27 mouse cellular contexts compared by ENCODE assay signal in the genomic region with DNA sequence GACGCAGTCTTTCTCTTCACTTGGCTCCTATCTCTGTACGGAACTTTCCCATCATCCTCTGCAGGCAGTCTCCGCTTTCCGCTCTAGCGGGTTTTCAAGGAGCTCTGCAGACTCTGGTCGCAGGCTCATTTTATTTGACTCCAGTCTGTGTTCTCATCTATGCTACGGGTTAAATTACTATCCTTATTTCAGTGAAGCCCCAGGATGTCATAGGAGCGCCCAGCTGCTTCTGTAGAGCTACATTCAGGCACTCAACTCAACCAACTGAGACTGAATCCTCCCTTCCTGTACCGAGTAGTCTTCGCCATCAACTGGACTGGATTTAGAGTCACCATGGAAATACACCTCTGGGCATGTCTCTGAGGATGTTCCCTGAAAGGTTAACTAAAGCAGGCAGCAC. TPM values are rescaled to one million over a fixed set of nuclear protein-coding genes. Genes with fewer than 3 reads are reported as not detected.
DNase-seq lines count a peak whose midpoint lies in the region; ATAC-seq lines count a peak whose summit lies in the region.
"Had no signal": no experiment of that assay in that cellular context is flagged by ENCODE, and none has a peak within 500 bp of the region (broad histone marks: within the 10 kb centered on the region; RNA-seq: fewer than 3 reads in every experiment).

No protein-coding gene starts in this region.

- DNase-seq in forebrain, embryonic 11.5 days (ENCODE audit: low spot score): peak; percentile 39
- no peak for DNase-seq in forebrain, embryonic 14.5 days (ENCODE audit: low spot score)
- DNase-seq in kidney, adult 18-20 months: no peak
- DNase-seq in kidney, postnatal 10 days: no peak
- DNase-seq in midbrain, embryonic 11.5 days (ENCODE audit: low spot score, missing footprints): peak; percentile 45
- DNase-seq: adrenal gland, adult 8-10 months; adrenal gland, postnatal 14 days; adrenal gland, postnatal 36 days; B cell, adult 2 months; cerebellum, adult 11-12 months; cerebellum, adult 2 months; cerebellum, adult 9-10 months; cerebellum, postnatal 10 days; cerebellum, postnatal 25 days had no signal

- H3K4me3 ChIP-seq in forebrain, embryonic 11.5 days (ENCODE audit: low read depth, low read length): no peak overlapping the region
- H3K4me3 ChIP-seq in forebrain, embryonic 14.5 days (ENCODE audit: low read depth, low read length): no peak overlapping the region
- H3K4me3 ChIP-seq in kidney, embryonic 14.5 days (ENCODE audit: low read length): no peak overlapping the region
- H3K4me3 ChIP-seq in kidney, embryonic 16.5 days (ENCODE audit: low read length): no peak overlapping the region
- no peak overlapping the region for H3K4me3 ChIP-seq in midbrain, embryonic 11.5 days (ENCODE audit: low read depth, low read length)
- no peak overlapping the region for H3K4me3 ChIP-seq in midbrain, embryonic 15.5 days
- H3K4me3 ChIP-seq: embryonic facial prominence, embryonic 10.5 days; embryonic facial prominence, embryonic 12.5 days; forebrain, embryonic 12.5 days; forebrain, embryonic 15.5 days had no signal

- H3K27ac ChIP-seq in forebrain, embryonic 11.5 days (ENCODE audit: low read depth, low read length): no peak overlapping the region
- no peak overlapping the region for H3K27ac ChIP-seq in forebrain, embryonic 14.5 days (ENCODE audit: low read depth, low read length)
- H3K27ac ChIP-seq in kidney, embryonic 14.5 days (ENCODE audit: low read depth, low read length): no peak overlapping the region
- no peak overlapping the region for H3K27ac ChIP-seq in kidney, embryonic 16.5 days (ENCODE audit: low read length)
- no peak overlapping the region for H3K27ac ChIP-seq in midbrain, embryonic 11.5 days (ENCODE audit: low read depth, low read length)
- H3K27ac ChIP-seq in midbrain, embryonic 15.5 days: no peak overlapping the region
- H3K27ac ChIP-seq: embryonic facial prominence, embryonic 10.5 days; embryonic facial prominence, embryonic 12.5 days; forebrain, embryonic 12.5 days; forebrain, embryonic 15.5 days had no signal

- no peak for ATAC-seq in forebrain, embryonic 11.5 days (replicated peaks; ENCODE audit: low FRiP score)
- ATAC-seq in forebrain, embryonic 14.5 days: no peak
- ATAC-seq in kidney, embryonic 14.5 days (ENCODE audit: low FRiP score, low TSS enrichment): peak; percentile 29
- peak; percentile 46 for ATAC-seq in kidney, embryonic 16.5 days (ENCODE audit: low FRiP score, low TSS enrichment)
- no peak for ATAC-seq in midbrain, embryonic 11.5 days (ENCODE audit: low FRiP score)
- ATAC-seq in midbrain, embryonic 15.5 days (replicated peaks): no peak
- ATAC-seq: activated CD4-positive, CD25-positive, alpha-beta regulatory T cell, adult 4 months; CD4-positive, CD25-positive, alpha-beta regulatory T cell, adult 4 months; forebrain, embryonic 15.5 days; Patski had no signal

- H3K4me2 ChIP-seq in forebrain, embryonic 11.5 days (ENCODE audit: low read depth, low read length, severe bottlenecking): no peak overlapping the region
- H3K4me2 ChIP-seq in forebrain, embryonic 14.5 days (ENCODE audit: low read length): no peak overlapping the region
- no peak overlapping the region for H3K4me2 ChIP-seq in kidney, embryonic 14.5 days (replicated peaks; ENCODE audit: low read depth, low read length)
- H3K4me2 ChIP-seq in kidney, embryonic 16.5 days (replicated peaks; ENCODE audit: low read depth, low read length): peak overlapping the region; percentile 22; the same call in 1 of the 2 replicates
- H3K4me2 ChIP-seq in midbrain, embryonic 11.5 days: no peak overlapping the region
- H3K4me2 ChIP-seq in midbrain, embryonic 15.5 days: no peak overlapping the region
- H3K4me2 ChIP-seq: embryonic facial prominence, embryonic 12.5 days; forebrain, embryonic 12.5 days; forebrain, embryonic 15.5 days had no signal

- H3K9me3 ChIP-seq in forebrain, embryonic 11.5 days (ENCODE audit: control insufficient read depth, low read length): no peaks in the 10 kb centered on the region
- no peaks in the 10 kb centered on the region for H3K9me3 ChIP-seq in forebrain, embryonic 14.5 days (replicated peaks; ENCODE audit: control insufficient read depth, low read length)
- no peaks in the 10 kb centered on the region for H3K9me3 ChIP-seq in kidney, embryonic 14.5 days (ENCODE audit: control insufficient read depth, low read length)
- H3K9me3 ChIP-seq in kidney, embryonic 16.5 days (ENCODE audit: low read length): no peaks in the 10 kb centered on the region
- H3K9me3 ChIP-seq in midbrain, embryonic 11.5 days (ENCODE audit: control insufficient read depth, low read length): no peaks in the 10 kb centered on the region
- H3K9me3 ChIP-seq in midbrain, embryonic 15.5 days: no peaks in the 10 kb centered on the region
- H3K9me3 ChIP-seq: embryonic facial prominence, embryonic 10.5 days; embryonic facial prominence, embryonic 12.5 days; forebrain, embryonic 12.5 days; forebrain, embryonic 15.5 days had no signal

- no peak overlapping the region for H3K9ac ChIP-seq in forebrain, embryonic 11.5 days (ENCODE audit: low read length)
- no peak overlapping the region for H3K9ac ChIP-seq in forebrain, embryonic 14.5 days (ENCODE audit: low read length)
- no peak overlapping the region for H3K9ac ChIP-seq in kidney, embryonic 14.5 days (ENCODE audit: low read depth, low read length)
- H3K9ac ChIP-seq in kidney, embryonic 16.5 days (replicated peaks; ENCODE audit: low read length): no peak overlapping the region
- no peak overlapping the region for H3K9ac ChIP-seq in midbrain, embryonic 11.5 days (ENCODE audit: low read length)
- no peak overlapping the region for H3K9ac ChIP-seq in midbrain, embryonic 15.5 days
- H3K9ac ChIP-seq: embryonic facial prominence, embryonic 12.5 days; forebrain, embryonic 12.5 days; forebrain, embryonic 15.5 days had no signal

- H3K27me3 ChIP-seq in forebrain, embryonic 11.5 days (ENCODE audit: control insufficient read depth, insufficient read depth, low read length): no peaks in the 10 kb centered on the region
- no peaks in the 10 kb centered on the region for H3K27me3 ChIP-seq in forebrain, embryonic 14.5 days (replicated peaks; ENCODE audit: control insufficient read depth, insufficient read depth, low read length)
- H3K27me3 ChIP-seq in kidney, embryonic 14.5 days (ENCODE audit: control insufficient read depth, insufficient read depth, low read length): no peaks in the 10 kb centered on the region
- H3K27me3 ChIP-seq in kidney, embryonic 16.5 days (ENCODE audit: insufficient read depth, low read length): no peaks in the 10 kb centered on the region
- no peaks in the 10 kb centered on the region for H3K27me3 ChIP-seq in midbrain, embryonic 11.5 days (ENCODE audit: control insufficient read depth, insufficient read depth, low read length)
- H3K27me3 ChIP-seq in midbrain, embryonic 15.5 days (replicated peaks): no peaks in the 10 kb centered on the region
- H3K27me3 ChIP-seq: forebrain, embryonic 15.5 days had no signal

- H3K36me3 ChIP-seq in forebrain, embryonic 11.5 days (ENCODE audit: control insufficient read depth, insufficient read depth, low read length): no peaks in the 10 kb centered on the region
- H3K36me3 ChIP-seq in forebrain, embryonic 14.5 days (ENCODE audit: control insufficient read depth, insufficient read depth, low read length): no peaks in the 10 kb centered on the region
- no peaks in the 10 kb centered on the region for H3K36me3 ChIP-seq in kidney, embryonic 14.5 days (ENCODE audit: control insufficient read depth, insufficient read depth, low read length)
- no peaks in the 10 kb centered on the region for H3K36me3 ChIP-seq in kidney, embryonic 16.5 days (ENCODE audit: insufficient read depth, low read length)
- H3K36me3 ChIP-seq in midbrain, embryonic 11.5 days (ENCODE audit: control insufficient read depth, insufficient read depth, low read length): no peaks in the 10 kb centered on the region
- no peaks in the 10 kb centered on the region for H3K36me3 ChIP-seq in midbrain, embryonic 15.5 days (replicated peaks)
- H3K36me3 ChIP-seq: embryonic facial prominence, embryonic 10.5 days; embryonic facial prominence, embryonic 12.5 days; forebrain, embryonic 12.5 days; forebrain, embryonic 15.5 days; G1E had no signal

- no peaks in the 10 kb centered on the region; the same call in 1 of the 2 replicates for H3K4me1 ChIP-seq in forebrain, embryonic 11.5 days (replicated peaks; ENCODE audit: control insufficient read depth, insufficient read depth, low read length)
- H3K4me1 ChIP-seq in forebrain, embryonic 14.5 days (ENCODE audit: control insufficient read depth, insufficient read depth, low read length): peaks cover 12% of the 10 kb centered on the region; the same call in 1 of the 2 replicates
- peaks cover 13% of the 10 kb centered on the region; the same call in 1 of the 2 replicates for H3K4me1 ChIP-seq in kidney, embryonic 14.5 days (ENCODE audit: control insufficient read depth, insufficient read depth, low read length)
- H3K4me1 ChIP-seq in kidney, embryonic 16.5 days (ENCODE audit: insufficient read depth, low read length): peaks cover 13% of the 10 kb centered on the region
- peaks cover 8% of the 10 kb centered on the region for H3K4me1 ChIP-seq in midbrain, embryonic 11.5 days (ENCODE audit: control insufficient read depth, insufficient read depth, low read length)
- H3K4me1 ChIP-seq in midbrain, embryonic 15.5 days: peaks cover 15% of the 10 kb centered on the region

- WGBS in forebrain, embryonic 11.5 days: 86% methylated on average over 10 of the region's 10 CpGs
- WGBS in forebrain, embryonic 14.5 days: 84% methylated on average over 10 of the region's 10 CpGs
- 50% methylated on average over 10 of the region's 10 CpGs for WGBS in kidney, embryonic 14.5 days
- WGBS in kidney, embryonic 16.5 days: 44% methylated on average over 10 of the region's 10 CpGs
- WGBS in midbrain, embryonic 11.5 days: 86% methylated on average over 10 of the region's 10 CpGs
- 80% methylated on average over 10 of the region's 10 CpGs for WGBS in midbrain, embryonic 15.5 days

RNA-seq across cellular contexts. Expression of gene Fcrl6, which starts 12.3 kb away (rescaled TPM):
- 0.19 TPM in 1 of 2 replicates, not detected in the other for polyA plus RNA-seq in forebrain, embryonic 11.5 days (2014; fragmentation: Nextera tagmentation; extraction: Ambion mirVana)
- not detected in 2 replicates for polyA plus RNA-seq in forebrain, embryonic 14.5 days (2014; fragmentation: Nextera tagmentation; extraction: Ambion mirVana)
- not detected in 2 replicates for polyA plus RNA-seq in kidney, embryonic 14.5 days (2014; fragmentation: Nextera tagmentation; extraction: Ambion mirVana)
- polyA plus RNA-seq in kidney, embryonic 16.5 days (2015; fragmentation: Nextera tagmentation; extraction: Ambion mirVana): not detected in 2 replicates
- 0.12 and 0.20 TPM in 2 replicates for polyA plus RNA-seq in midbrain, embryonic 11.5 days (2014; fragmentation: Nextera tagmentation; extraction: Ambion mirVana)
- 0.17 and 0.19 TPM in 2 replicates for polyA plus RNA-seq in midbrain, embryonic 15.5 days (2015; fragmentation: Nextera tagmentation; extraction: Ambion mirVana)
- polyA plus RNA-seq: activated CD4-positive, CD25-positive, alpha-beta regulatory T cell, adult 4 months; CD4-positive, CD25-positive, alpha-beta regulatory T cell, adult 4 months; cortical plate, adult 2 months; forebrain, embryonic 15.5 days; G1E; Patski had no signal

RNA-seq across cellular contexts. Expression of gene Dusp23, which starts 18.1 kb away (rescaled TPM):
- polyA plus RNA-seq in forebrain, embryonic 11.5 days (2014; fragmentation: Nextera tagmentation; extraction: Ambion mirVana): 7.7 and 8.4 TPM in 2 replicates
- polyA plus RNA-seq in forebrain, embryonic 14.5 days (2014; fragmentation: Nextera tagmentation; extraction: Ambion mirVana): 6.2 and 7.1 TPM in 2 replicates
- polyA plus RNA-seq in kidney, embryonic 14.5 days (2014; fragmentation: Nextera tagmentation; extraction: Ambion mirVana): 17.0 and 17.2 TPM in 2 replicates
- 18.5 and 21.7 TPM in 2 replicates for polyA plus RNA-seq in kidney, embryonic 16.5 days (2015; fragmentation: Nextera tagmentation; extraction: Ambion mirVana)
- polyA plus RNA-seq in midbrain, embryonic 11.5 days (2014; fragmentation: Nextera tagmentation; extraction: Ambion mirVana): 6.5 and 7.4 TPM in 2 replicates
- 6.4 and 6.8 TPM in 2 replicates for polyA plus RNA-seq in midbrain, embryonic 15.5 days (2015; fragmentation: Nextera tagmentation; extraction: Ambion mirVana)
- polyA plus RNA-seq: G1E had no signal

RNA-seq across cellular contexts. Expression of gene Slamf8, which starts 24.3 kb away (rescaled TPM):
- not detected in 2 replicates for polyA plus RNA-seq in forebrain, embryonic 11.5 days (2014; fragmentation: Nextera tagmentation; extraction: Ambion mirVana)
- not detected in 2 replicates for polyA plus RNA-seq in forebrain, embryonic 14.5 days (2014; fragmentation: Nextera tagmentation; extraction: Ambion mirVana)
- polyA plus RNA-seq in kidney, embryonic 14.5 days (2014; fragmentation: Nextera tagmentation; extraction: Ambion mirVana): 0.12 TPM in 1 of 2 replicates, not detected in the other
- 0.12 TPM in 1 of 2 replicates, not detected in the other for polyA plus RNA-seq in kidney, embryonic 16.5 days (2015; fragmentation: Nextera tagmentation; extraction: Ambion mirVana)
- polyA plus RNA-seq in midbrain, embryonic 11.5 days (2014; fragmentation: Nextera tagmentation; extraction: Ambion mirVana): not detected in 2 replicates
- not detected in 2 replicates for polyA plus RNA-seq in midbrain, embryonic 15.5 days (2015; fragmentation: Nextera tagmentation; extraction: Ambion mirVana)
- polyA plus RNA-seq: embryonic facial prominence, embryonic 10.5 days; embryonic facial prominence, embryonic 12.5 days; embryonic facial prominence, embryonic 14.5 days; forebrain, embryonic 12.5 days; forebrain, embryonic 15.5 days; G1E; Patski had no signal

RNA-seq across cellular contexts. Expression of gene Vsig8, which starts 58.9 kb away (rescaled TPM):
- polyA plus RNA-seq in forebrain, embryonic 11.5 days (2014; fragmentation: Nextera tagmentation; extraction: Ambion mirVana): 0.17 TPM in 1 of 2 replicates, not detected in the other
- 0.11 and 0.28 TPM in 2 replicates for polyA plus RNA-seq in forebrain, embryonic 14.5 days (2014; fragmentation: Nextera tagmentation; extraction: Ambion mirVana)
- 0.19 and 0.54 TPM in 2 replicates for polyA plus RNA-seq in kidney, embryonic 14.5 days (2014; fragmentation: Nextera tagmentation; extraction: Ambion mirVana)
- 0.34 and 0.68 TPM in 2 replicates for polyA plus RNA-seq in kidney, embryonic 16.5 days (2015; fragmentation: Nextera tagmentation; extraction: Ambion mirVana)
- polyA plus RNA-seq in midbrain, embryonic 11.5 days (2014; fragmentation: Nextera tagmentation; extraction: Ambion mirVana): 0.08 and 0.11 TPM in 2 replicates
- polyA plus RNA-seq in midbrain, embryonic 15.5 days (2015; fragmentation: Nextera tagmentation; extraction: Ambion mirVana): 0.32 and 0.37 TPM in 2 replicates
- polyA plus RNA-seq: activated CD4-positive, CD25-positive, alpha-beta regulatory T cell, adult 4 months; CD4-positive, CD25-positive, alpha-beta regulatory T cell, adult 4 months; embryonic facial prominence, embryonic 12.5 days; G1E had no signal

Comparison
In these comparisons a context has a peak if more than half of its experiments do, and no peak if none do; other contexts are left out.
1. DNase-seq: peak in forebrain, embryonic 11.5 days (single experiment) and midbrain, embryonic 11.5 days (single experiment); none in forebrain, embryonic 14.5 days (single experiment), kidney, adult 18-20 months (single experiment) and kidney, postnatal 10 days (single experiment).
2. ATAC-seq: peak in kidney, embryonic 14.5 days (single experiment) and kidney, embryonic 16.5 days (single experiment); none in forebrain, embryonic 11.5 days (single experiment), forebrain, embryonic 14.5 days (single experiment), midbrain, embryonic 11.5 days (single experiment) and midbrain, embryonic 15.5 days (single experiment).